Mouse (Mus musculus): ENCODE measurements around the gene Fam184a. TPM values are rescaled to one million over a fixed set of nuclear protein-coding genes. Genes with fewer than 3 reads are reported as not detected.
"Not testable (repeated sequence)": the region's sequence is repeated elsewhere in the genome, so short reads cannot be mapped to it uniquely, and the experiment has no call there.

The Fam184a gene
- polyA plus RNA-seq, 1 experiment from 2014 or later = 5.7 TPM

GRCm38 (mm10) chr10:53688533-53688932, 62.4 kb downstream of the Fam184a start:
- Histone ChIP-seq H3K27me3 (no peaks in the 10 kb centered on the region), H3K4me3 (replicated peaks) (no peak overlapping the region), H3K4me2 (no peak overlapping the region), H3K4me1 (peaks cover 6% of the 10 kb centered on the region), H3K36me3 (no peaks in the 10 kb centered on the region), H3K27ac (no peak overlapping the region), H3K9me3 (replicated peaks) (no peaks in the 10 kb centered on the region; the same call in 1 of the 2 replicates), H3K9ac (no peak overlapping the region)
- ATAC-seq (replicated peaks; ENCODE audit: low FRiP score) = peak; percentile 79
- WGBS = 23% methylated on average over 1 of the region's 1 CpGs

- Histone ChIP-seq H3K4me1 (peaks cover 6% of the 10 kb centered on the region), H3K27me3 (no peaks in the 10 kb centered on the region), H3K4me2 (no peak overlapping the region), H3K27ac (no peak overlapping the region), H3K9me3 (replicated peaks) (no peaks in the 10 kb centered on the region; the same call in 1 of the 2 replicates), H3K4me3 (replicated peaks) (no peak overlapping the region), H3K36me3 (no peaks in the 10 kb centered on the region), H3K9ac (no peak overlapping the region)
- ATAC-seq (replicated peaks; ENCODE audit: low FRiP score) = peak; percentile 49
- 24% methylated on average over 5 of the region's 5 CpGs for WGBS
Measured at GRCm38 (mm10) chr10:53687888-53688287, 63.0 kb downstream of the Fam184a start.

DNA sequence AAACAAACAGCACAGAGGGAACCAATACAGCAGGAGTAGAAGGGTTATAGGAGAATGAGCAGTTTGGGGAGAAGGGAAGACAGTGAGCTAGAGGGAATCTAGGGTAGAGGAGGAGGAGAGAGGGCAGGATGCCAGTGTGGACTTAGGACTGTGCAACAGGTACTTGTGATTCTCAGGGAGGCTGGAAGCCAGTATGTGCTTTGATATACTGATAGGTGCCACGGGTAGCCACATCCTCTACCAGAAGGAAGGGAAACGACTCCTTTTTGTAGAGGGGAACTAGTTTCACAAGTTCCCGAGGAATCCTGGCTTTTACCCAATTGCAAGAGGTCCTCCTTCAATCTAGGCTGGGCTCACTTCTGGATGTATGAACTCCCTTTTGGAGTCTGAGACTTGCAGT, 65.1 kb downstream of the Fam184a start:
- H3K36me3 ChIP-seq = no peaks in the 10 kb centered on the region
- 67% methylated on average over 3 of the region's 3 CpGs for WGBS

GRCm38 (mm10) chr10:53683226-53683625, 67.7 kb downstream of the Fam184a start:
- Histone ChIP-seq H3K9me3 (replicated peaks) (no peaks in the 10 kb centered on the region), H3K36me3 (no peaks in the 10 kb centered on the region), H3K27ac (no peak overlapping the region), H3K9ac (no peak overlapping the region), H3K4me3 (replicated peaks) (no peak overlapping the region), H3K4me2 (no peak overlapping the region), H3K4me1 (peaks cover 6% of the 10 kb centered on the region), H3K27me3 (no peaks in the 10 kb centered on the region)
- no peak for ATAC-seq (replicated peaks; ENCODE audit: low FRiP score)
- WGBS = 83% methylated on average over 5 of the region's 5 CpGs

More for the DNA sequence above, 65.1 kb downstream of the Fam184a start:
- Histone ChIP-seq H3K4me1 (peaks cover 6% of the 10 kb centered on the region), H3K9me3 (replicated peaks) (no peaks in the 10 kb centered on the region), H3K9ac (no peak overlapping the region), H3K4me2 (no peak overlapping the region), H3K4me3 (replicated peaks) (no peak overlapping the region), H3K27me3 (no peaks in the 10 kb centered on the region), H3K27ac (no peak overlapping the region)
- ATAC-seq (replicated peaks; ENCODE audit: low FRiP score) = no peak

DNA sequence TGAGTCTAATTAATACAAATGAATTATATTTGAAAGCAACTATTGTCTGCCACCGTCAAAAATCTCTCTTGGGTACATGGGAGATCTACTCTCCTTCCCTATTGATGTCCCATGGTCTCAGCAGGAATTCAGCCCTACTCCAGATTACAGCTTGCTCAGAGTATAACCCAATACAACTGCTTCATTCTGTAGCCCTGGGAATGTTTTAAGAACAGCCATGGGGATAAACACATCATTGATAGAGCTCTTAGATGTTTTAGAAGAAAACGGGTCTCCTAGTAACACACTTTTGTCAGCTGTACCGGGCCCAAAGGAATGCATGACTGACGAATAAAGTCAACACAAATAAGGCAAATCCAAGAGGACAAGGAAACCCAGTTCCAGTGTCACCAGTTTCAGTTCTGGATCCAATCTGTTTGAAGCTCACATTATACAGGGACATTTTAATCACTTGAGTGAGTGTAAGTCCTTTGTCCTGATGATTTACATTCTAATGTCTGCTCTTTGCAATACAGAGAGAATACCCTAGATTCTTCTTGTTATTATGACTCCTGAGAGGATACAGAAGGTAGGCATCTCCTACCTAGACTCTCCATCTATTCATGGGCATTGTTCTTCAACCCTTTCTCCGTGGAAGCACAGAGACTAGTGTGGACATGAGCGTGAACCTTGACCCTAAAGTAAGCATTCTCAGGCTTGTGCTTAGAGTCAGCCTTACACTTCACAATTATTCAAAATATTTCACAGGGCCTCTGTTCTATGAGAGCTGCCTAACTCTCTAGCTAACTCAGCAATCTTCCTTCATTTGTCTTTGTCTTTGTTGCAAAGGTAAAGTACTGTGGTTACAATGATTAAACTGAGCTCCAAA, 71.0 kb downstream of the Fam184a start:
- WGBS = 79% methylated on average over 6 of the region's 6 CpGs
- ATAC-seq (replicated peaks; ENCODE audit: low FRiP score) = no peak
- no peak overlapping the region for H3K9ac ChIP-seq
- no peaks in the 10 kb centered on the region for H3K4me1 ChIP-seq
- no peaks in the 10 kb centered on the region for H3K9me3 ChIP-seq (replicated peaks)
- H3K36me3 ChIP-seq = 0 out of 2 replicates have a peak, but pooled peaks cover 4% of the 10 kb centered on the region
- no peak overlapping the region for H3K4me2 ChIP-seq
- H3K27ac ChIP-seq = no peak overlapping the region
- no peaks in the 10 kb centered on the region for H3K27me3 ChIP-seq
- no peak overlapping the region for H3K4me3 ChIP-seq (replicated peaks)

DNA sequence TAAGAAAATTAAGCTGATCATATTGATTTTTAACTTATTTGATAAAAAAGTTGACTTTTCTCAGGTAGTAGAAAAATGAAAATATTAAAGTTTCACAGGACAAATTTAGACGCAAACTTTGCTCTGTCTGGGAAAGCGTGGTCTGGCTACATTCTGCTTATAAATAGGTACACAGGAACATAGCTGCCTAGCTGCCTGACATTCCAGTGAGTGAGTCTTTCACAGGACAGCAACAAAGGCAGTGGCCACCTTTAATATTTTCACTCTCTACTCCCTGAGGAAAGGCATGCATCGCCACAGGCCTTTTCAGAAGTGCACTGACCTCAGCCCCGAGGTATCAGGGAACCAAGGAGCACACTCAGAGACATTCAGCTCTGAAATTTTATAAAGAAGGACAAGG, 89.1 kb downstream of the Fam184a start:
- WGBS = 88% methylated on average over 4 of the region's 4 CpGs

GRCm38 (mm10) chr10:53654239-53654638, 96.7 kb downstream of the Fam184a start:
- not testable (repeated sequence) for H3K27me3 ChIP-seq; H3K4me3 ChIP-seq (replicated peaks); H3K36me3 ChIP-seq; H3K9ac ChIP-seq; H3K9me3 ChIP-seq (replicated peaks); H3K4me2 ChIP-seq; ATAC-seq (replicated peaks; ENCODE audit: low FRiP score); H3K27ac ChIP-seq; H3K4me1 ChIP-seq
- 68% methylated on average over 5 of the region's 5 CpGs for WGBS

More for the DNA sequence above, 89.1 kb downstream of the Fam184a start:
- H3K9ac ChIP-seq = no peak overlapping the region
- no peaks in the 10 kb centered on the region for H3K27me3 ChIP-seq
- H3K4me2 ChIP-seq = no peak overlapping the region
- H3K4me1 ChIP-seq = no peaks in the 10 kb centered on the region
- no peak overlapping the region for H3K27ac ChIP-seq
- ATAC-seq (replicated peaks; ENCODE audit: low FRiP score) = no peak
- H3K36me3 ChIP-seq = no peaks in the 10 kb centered on the region
- no peaks in the 10 kb centered on the region for H3K9me3 ChIP-seq (replicated peaks)
- H3K4me3 ChIP-seq (replicated peaks) = no peak overlapping the region

GRCm38 (mm10) chr10:53650683-53651082, 100.2 kb downstream of the Fam184a start:
- 83% methylated on average over 2 of the region's 2 CpGs for WGBS
- Histone ChIP-seq H3K36me3 (no peaks in the 10 kb centered on the region; the same call in 1 of the 2 replicates), H3K4me3 (replicated peaks) (no peak overlapping the region), H3K9ac (no peak overlapping the region), H3K9me3 (replicated peaks) (no peaks in the 10 kb centered on the region), H3K4me2 (no peak overlapping the region), H3K27ac (no peak overlapping the region), H3K27me3 (no peaks in the 10 kb centered on the region), H3K4me1 (no peaks in the 10 kb centered on the region)
- no peak for ATAC-seq (replicated peaks; ENCODE audit: low FRiP score)

GRCm38 (mm10) chr10:53641507-53641906, 109.4 kb downstream of the Fam184a start:
- H3K9ac ChIP-seq = no peak overlapping the region
- H3K4me1 ChIP-seq = no peaks in the 10 kb centered on the region
- no peak for ATAC-seq (replicated peaks; ENCODE audit: low FRiP score)
- no peaks in the 10 kb centered on the region for H3K27me3 ChIP-seq
- no peaks in the 10 kb centered on the region for H3K9me3 ChIP-seq (replicated peaks)
- H3K36me3 ChIP-seq = no peaks in the 10 kb centered on the region
- no peak overlapping the region for H3K27ac ChIP-seq
- H3K4me3 ChIP-seq (replicated peaks) = no peak overlapping the region
- no peak overlapping the region for H3K4me2 ChIP-seq

DNA sequence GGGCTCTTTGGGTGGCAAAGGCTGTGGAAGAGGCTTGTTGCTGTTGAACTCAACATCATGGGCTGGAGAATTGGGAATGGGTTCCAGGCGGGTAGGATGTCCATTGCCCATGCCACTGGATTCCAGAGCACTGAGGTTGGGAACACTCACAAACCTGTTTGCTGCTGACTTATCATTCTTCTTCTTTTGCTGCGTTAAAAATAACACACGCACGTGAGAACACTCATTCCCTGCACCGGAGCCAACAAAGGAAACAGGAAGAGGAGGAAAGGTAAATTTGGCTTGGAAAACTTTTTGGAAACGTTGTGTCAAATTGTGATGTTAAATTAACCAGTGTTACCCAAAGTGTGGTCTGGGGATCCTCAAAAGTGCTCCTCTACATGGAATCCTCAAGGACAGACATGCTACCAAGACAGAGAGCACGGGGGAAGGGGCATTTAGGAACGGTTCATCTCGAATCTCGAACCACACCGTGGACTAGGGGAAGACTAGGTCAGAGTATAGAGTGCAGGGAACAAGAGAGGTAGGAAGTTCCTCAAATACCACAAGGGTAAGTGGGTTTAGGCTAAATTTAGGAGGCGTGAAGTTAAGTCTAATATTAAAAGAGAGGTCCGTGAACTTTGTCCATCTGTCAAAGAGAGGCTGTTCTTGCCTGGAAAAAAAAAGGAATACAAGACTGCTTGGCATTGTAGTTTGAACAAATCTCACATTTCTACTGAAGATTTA, 115.5 kb downstream of the Fam184a start:
- no peak for ATAC-seq (replicated peaks; ENCODE audit: low FRiP score)
- Histone ChIP-seq H3K9ac (no peak overlapping the region), H3K27me3 (no peaks in the 10 kb centered on the region), H3K27ac (no peak overlapping the region), H3K4me1 (no peaks in the 10 kb centered on the region), H3K36me3 (no peaks in the 10 kb centered on the region), H3K4me2 (no peak overlapping the region), H3K9me3 (replicated peaks) (no peaks in the 10 kb centered on the region), H3K4me3 (replicated peaks) (no peak overlapping the region)
- 73% methylated on average over 13 of the region's 13 CpGs for WGBS

DNA sequence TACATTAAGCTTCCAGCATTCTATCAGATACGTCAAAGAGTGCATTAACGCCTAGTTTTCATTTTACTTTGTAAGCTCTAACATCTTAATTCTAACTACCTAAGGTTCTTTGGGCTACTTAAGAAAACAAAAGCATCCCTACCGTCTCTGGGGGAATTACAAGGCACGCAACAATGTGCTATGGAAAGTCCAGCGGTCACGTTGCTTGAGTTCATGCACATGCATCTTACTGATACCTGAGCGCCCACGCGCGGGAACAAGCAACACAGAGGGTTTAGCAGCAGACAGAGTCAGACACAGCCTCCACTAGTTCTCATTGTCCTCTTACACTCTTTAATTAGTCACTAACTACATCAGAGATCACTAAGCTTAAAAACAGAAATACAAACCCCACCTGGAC, 116.8 kb downstream of the Fam184a start:
- WGBS = 76% methylated on average over 10 of the region's 10 CpGs
- Histone ChIP-seq H3K4me3 (replicated peaks) (no peak overlapping the region), H3K9ac (no peak overlapping the region), H3K27me3 (no peaks in the 10 kb centered on the region), H3K4me1 (no peaks in the 10 kb centered on the region), H3K27ac (no peak overlapping the region), H3K9me3 (replicated peaks) (no peaks in the 10 kb centered on the region), H3K4me2 (no peak overlapping the region), H3K36me3 (no peaks in the 10 kb centered on the region)
- ATAC-seq (replicated peaks; ENCODE audit: low FRiP score) = no peak

GRCm38 (mm10) chr10:53630339-53630738, 120.6 kb downstream of the Fam184a start, which contains the start of gene Mcm9:
Gene Mcm9, minus strand, starts transcription at chr10:53630439.
- peak within 1 kb of the TSS; percentile 96 for H3K27ac ChIP-seq
- H3K36me3 ChIP-seq; H3K27me3 ChIP-seq; H3K4me1 ChIP-seq; ATAC-seq (replicated peaks; ENCODE audit: low FRiP score); H3K9me3 ChIP-seq (replicated peaks): not testable (repeated sequence)
- peak within 1 kb of the TSS; percentile 57 for H3K4me2 ChIP-seq
- peak within 1 kb of the TSS; percentile 72 for H3K4me3 ChIP-seq (replicated peaks)
- peak within 1 kb of the TSS; percentile 78 for H3K9ac ChIP-seq
- WGBS = 60% methylated on average over 10 of the region's 10 CpGs

Measured in kidney, embryonic 15.5 days (tissue).